Mouse (Mus musculus) erythroid progenitor cell, adult 5-6 weeks (primary cell): ENCODE results near the gene Klk1. TPM values are rescaled to one million over a fixed set of nuclear protein-coding genes. Genes with fewer than 3 reads are reported as not detected.
"Not testable (repeated sequence)": the region's sequence is repeated elsewhere in the genome, so short reads cannot be mapped to it uniquely, and the experiment has no call there.

Source experiments
- ATAC-seq: replicated peaks from 2 replicates; pipeline ENCODE4 v1.8.0; 2016; ENCODE audit warnings: moderate number of reproducible peaks, mild to moderate bottlenecking, moderate TSS enrichment, inconsistent platforms; ENCODE audit not compliant: poor library complexity, low FRiP score, severe bottlenecking
- total RNA-seq, 2 experiments: library from RNA; stranded (forward) in 1 of 2; stranded (reverse) in 1 of 2; fragments of 150-400 nt in 1 of 2; fragments of 186-747, 209-891 nt in 1 of 2; gene quantifications; 2 replicates each; pipeline versions ENCODE4 v1.2.3 to v1.2.4; 2015 to 2017; ENCODE audit warnings: low replicate concordance in 2 of 2

Klk1 gene
- total RNA-seq, 2 experiments from 2014 or later, result not detected

- ATAC-seq, result not testable (repeated sequence)
Observed at GRCm38 (mm10) chr7:44250732-44251275, 25.6 kb downstream of the Klk1 start.

GRCm38 (mm10) chr7:44253023-44253616, 28.0 kb downstream of the Klk1 start:
- ATAC-seq, result no peak

- ATAC-seq, result no peak
Observed at GRCm38 (mm10) chr7:44254930-44255329, 29.8 kb downstream of the Klk1 start.

GRCm38 (mm10) chr7:44257278-44257677, 32.1 kb downstream of the Klk1 start, which contains the start of gene Acp4:
Gene Acp4 (minus strand): TSS chr7:44257378.
- no peak for ATAC-seq

GRCm38 (mm10) chr7:44260410-44260809, 35.2 kb downstream of the Klk1 start:
- no peak for ATAC-seq

GRCm38 (mm10) chr7:44261147-44261546, 36.0 kb downstream of the Klk1 start, which contains the start of gene Gm15517:
Gene Gm15517 (plus strand): TSS chr7:44261447.
- ATAC-seq, result no peak

- ATAC-seq, result peak; percentile 87
Observed at GRCm38 (mm10) chr7:44262791-44263643, 37.9 kb downstream of the Klk1 start.

GRCm38 (mm10) chr7:44268117-44268516, 43.0 kb downstream of the Klk1 start:
- no peak for ATAC-seq

- no peak for ATAC-seq
Observed at GRCm38 (mm10) chr7:44269397-44269796, 44.2 kb downstream of the Klk1 start.

- ATAC-seq, result no peak
Observed at GRCm38 (mm10) chr7:44271309-44271708, 46.1 kb downstream of the Klk1 start.

GRCm38 (mm10) chr7:44272546-44272945, 47.4 kb downstream of the Klk1 start:
- no peak for ATAC-seq

- ATAC-seq, result no peak
Observed at GRCm38 (mm10) chr7:44273446-44273845, 48.3 kb downstream of the Klk1 start.

- no peak for ATAC-seq
Observed at GRCm38 (mm10) chr7:44274096-44274495, 48.9 kb downstream of the Klk1 start.

GRCm38 (mm10) chr7:44275546-44275945, 50.4 kb downstream of the Klk1 start:
- ATAC-seq, result no peak

GRCm38 (mm10) chr7:44276461-44277249, 51.5 kb downstream of the Klk1 start:
- ATAC-seq, result no peak

- ATAC-seq, result no peak
Observed at GRCm38 (mm10) chr7:44277250-44277622, 52.1 kb downstream of the Klk1 start.
